Mouse (Mus musculus) intestine, postnatal 0 days (tissue): ENCODE results near the gene Kxd1. TPM values are rescaled to one million over a fixed set of nuclear protein-coding genes. Genes with fewer than 3 reads are reported as not detected.

Experiments used
- ATAC-seq: fragments of 200-750 bp; cut with Nextera tagmentation; 2 replicates; pipeline ENCODE4 v1.8.0; 2017; ENCODE audit warnings: mild to moderate bottlenecking, moderate TSS enrichment, moderate library complexity
- H3K27ac ChIP-seq: fragments of 300-500 bp; sonication (generic); 2 replicates; pipeline ENCODE4 v1.5.1; 2014; ENCODE audit warnings: mild to moderate bottlenecking, low read depth, low read length, moderate library complexity
- H3K27me3 ChIP-seq: fragments of 300-500 bp; sonication (generic); replicated peaks from 2 replicates; pipeline ENCODE4 v1.6.1; 2014; ENCODE audit warnings: low read length, mixed read lengths; ENCODE audit not compliant: control insufficient read depth, insufficient read depth
- H3K36me3 ChIP-seq: fragments of 300-500 bp; sonication (generic); 2 replicates; pipeline ENCODE4 v1.6.1; 2014; ENCODE audit warnings: mild to moderate bottlenecking, moderate library complexity; ENCODE audit not compliant: control insufficient read depth, insufficient read depth
- H3K4me1 ChIP-seq: fragments of 300-500 bp; sonication (generic); replicated peaks from 2 replicates; pipeline ENCODE4 v1.6.1; 2014; ENCODE audit warnings: antibody characterized with exemption, low read length, mixed read lengths; ENCODE audit not compliant: control insufficient read depth, insufficient read depth
- H3K4me2 ChIP-seq: fragments of 300-500 bp; sonication (generic); replicated peaks from 2 replicates; pipeline ENCODE4 v1.6.1; 2014; ENCODE audit warnings: low read depth, mild to moderate bottlenecking, moderate library complexity
- H3K4me3 ChIP-seq: fragments of 300-500 bp; sonication (generic); 2 replicates; pipeline ENCODE4 v1.5.1; 2014; ENCODE audit warnings: low read depth, low read length
- H3K9ac ChIP-seq: fragments of 300-500 bp; sonication (generic); 2 replicates; pipeline ENCODE4 v1.6.1; 2014; ENCODE audit warnings: mild to moderate bottlenecking, low read depth, low read length
- H3K9me3 ChIP-seq: fragments of 300-500 bp; sonication (generic); 2 replicates; pipeline ENCODE4 v1.6.1; 2016; ENCODE audit warnings: mixed run types; ENCODE audit not compliant: control insufficient read depth
- CTCF ChIP-seq: sonication (generic); IDR thresholded peaks from 2 replicates; pipeline ENCODE4 v1.5.1; 2016; ENCODE audit warnings: low read depth, mild to moderate bottlenecking, control low read depth, antibody characterized with exemption, moderate library complexity
- WGBS: fragments of 180-500 bp; shearing (Covaris S2); extraction: QIAGEN DNeasy Blood & Tissue Kit; methylation state at CpG from one replicate; pipeline ENCODE4 v1.1.7; 2014; 5-methylcytosine and 5-hydroxymethylcytosine counted together
- polyA plus RNA-seq: library from polyadenylated mRNA; unstranded; fragments of >200 nt; fragmentation: Nextera tagmentation; extraction: Ambion mirVana; gene quantifications from 2 replicates; pipeline ENCODE4 v1.2.1, GENCODE M21; 2015

Gene Kxd1
- polyA plus RNA-seq, 1 experiment from 2014 or later = 46.4 TPM

GRCm38 (mm10) chr8:70528182-70528797, 534 bp upstream of the Kxd1 start:
- H3K27ac ChIP-seq = peak overlapping the region; percentile 95
- no peaks in the 10 kb centered on the region for H3K27me3 ChIP-seq
- WGBS = 13% methylated on average over 13 of the region's 13 CpGs
- no peak for ATAC-seq
- peak overlapping the region; percentile 81 for H3K4me2 ChIP-seq
- H3K4me3 ChIP-seq = peak overlapping the region; percentile 94
- no peak for TF ChIP-seq CTCF
- H3K36me3 ChIP-seq = peaks cover 29% of the 10 kb centered on the region
- no peaks in the 10 kb centered on the region for H3K9me3 ChIP-seq
- H3K9ac ChIP-seq = peak overlapping the region; percentile 94
- 0 out of 2 replicates have a peak, but pooled peaks cover 12% of the 10 kb centered on the region for H3K4me1 ChIP-seq

GRCm38 (mm10) chr8:70527111-70527511, 645 bp downstream of the Kxd1 start:
- Histone ChIP-seq H3K4me1 (0 out of 2 replicates have a peak, but pooled peaks cover 12% of the 10 kb centered on the region), H3K36me3 (peaks cover 18% of the 10 kb centered on the region), H3K9me3 (no peaks in the 10 kb centered on the region), H3K27ac (peak overlapping the region; percentile 95), H3K4me3 (peak overlapping the region; percentile 94), H3K27me3 (no peaks in the 10 kb centered on the region), H3K4me2 (peak overlapping the region; percentile 81), H3K9ac (peak overlapping the region; percentile 94)
- under 1% methylated on average over 8 of the region's 8 CpGs for WGBS
- peak; percentile 32; the same call in 1 of the 2 replicates for ATAC-seq
- TF ChIP-seq CTCF = no peak

DNA sequence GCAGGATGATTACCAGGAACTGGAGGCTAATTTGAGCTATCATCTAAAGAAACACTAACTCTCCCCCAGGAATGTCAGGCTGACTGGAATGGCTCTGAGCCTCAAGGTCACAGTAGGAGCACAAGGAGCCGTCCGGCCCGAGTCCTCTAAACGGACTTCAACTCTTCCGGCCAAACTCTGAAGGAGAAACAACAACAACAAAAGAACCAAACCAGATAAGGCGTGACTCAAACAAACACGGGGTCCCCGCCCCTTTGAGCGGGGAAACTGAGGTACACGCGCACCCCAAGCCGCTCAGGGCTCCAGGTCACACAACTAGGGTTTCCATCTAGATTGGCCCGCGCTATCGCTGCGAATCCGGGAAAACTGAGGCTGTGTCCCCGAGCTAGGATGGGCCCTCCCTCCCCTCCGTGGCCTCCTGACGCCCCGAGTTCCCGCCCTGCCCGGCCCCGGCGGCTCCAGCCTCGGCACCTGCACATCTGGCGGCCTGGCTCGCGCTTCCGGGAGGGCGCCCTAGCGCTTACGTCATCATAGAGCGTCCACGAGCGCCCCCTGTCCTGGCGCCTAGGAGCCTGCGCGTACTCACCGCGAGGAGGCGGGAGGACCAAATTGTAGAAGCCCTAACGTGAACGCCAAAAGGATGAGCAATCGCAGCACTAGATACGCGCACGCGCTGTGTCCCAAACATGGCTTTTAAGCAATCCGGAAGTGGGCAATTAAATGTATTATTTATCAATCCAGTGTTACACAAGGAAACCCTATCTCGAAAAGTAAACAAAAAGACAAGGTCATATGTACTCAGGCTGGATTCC, 5.0 kb downstream of the Kxd1 start:
- Histone ChIP-seq H3K27me3 (no peaks in the 10 kb centered on the region), H3K4me2 (peak overlapping the region; percentile 65), H3K9me3 (no peaks in the 10 kb centered on the region), H3K4me1 (0 out of 2 replicates have a peak, but pooled peaks cover 6% of the 10 kb centered on the region), H3K9ac (peak overlapping the region; percentile 86), H3K36me3 (peaks cover 17% of the 10 kb centered on the region; the same call in 1 of the 2 replicates), H3K27ac (peak overlapping the region; percentile 91), H3K4me3 (peak overlapping the region; percentile 65)
- ATAC-seq = peak; percentile 85
- WGBS = under 1% methylated on average over 50 of the region's 51 CpGs
- peak; percentile 87 for TF ChIP-seq CTCF

DNA sequence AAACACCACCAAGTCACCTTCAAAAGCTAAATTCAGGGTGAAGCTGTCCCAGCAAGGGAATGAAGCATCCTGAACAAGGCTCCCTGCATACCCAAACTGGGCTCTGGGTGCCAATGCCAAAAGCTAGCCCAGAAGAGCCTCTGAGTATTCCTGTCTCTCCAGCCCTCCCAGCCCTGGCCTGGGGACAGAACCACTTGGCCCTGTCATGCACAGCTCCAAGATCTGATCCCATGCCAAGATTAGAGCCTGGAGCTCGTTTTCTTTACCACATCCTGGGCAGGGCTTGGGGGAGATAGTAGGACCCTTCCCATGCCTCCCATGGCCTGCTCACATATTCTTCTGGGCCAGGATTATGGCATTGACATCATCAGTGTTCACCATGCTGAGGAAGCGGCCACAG, 8.2 kb downstream of the Kxd1 start:
- Histone ChIP-seq H3K9ac (no peak overlapping the region), H3K4me2 (no peak overlapping the region), H3K27ac (no peak overlapping the region), H3K36me3 (peaks cover 32% of the 10 kb centered on the region; the same call in 1 of the 2 replicates), H3K4me3 (no peak overlapping the region), H3K9me3 (no peaks in the 10 kb centered on the region), H3K27me3 (no peaks in the 10 kb centered on the region), H3K4me1 (0 out of 2 replicates have a peak, but pooled peaks cover 6% of the 10 kb centered on the region)
- WGBS = 57% methylated on average over 2 of the region's 2 CpGs
- no peak for ATAC-seq
- no peak for TF ChIP-seq CTCF

DNA sequence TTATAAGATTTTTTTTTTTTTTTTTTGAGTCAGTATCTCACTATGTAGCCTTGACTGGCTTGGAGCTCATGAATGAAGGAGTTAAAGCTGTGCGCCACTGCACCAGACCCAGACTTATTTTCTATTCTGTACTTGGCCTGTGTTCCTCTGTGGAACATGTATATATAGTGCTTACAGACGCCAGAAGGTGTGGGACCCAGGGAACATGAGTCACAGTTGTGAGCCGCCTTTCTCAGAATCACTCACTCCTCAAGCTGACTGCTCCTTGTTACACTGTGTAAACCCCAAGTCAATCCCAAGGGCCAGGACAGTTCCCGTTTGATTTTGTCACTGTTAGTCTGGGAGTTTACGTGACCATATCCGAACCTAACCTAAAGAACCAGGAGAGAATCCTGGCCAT, 8.7 kb downstream of the Kxd1 start:
- ATAC-seq = no peak
- peaks cover 37% of the 10 kb centered on the region; the same call in 1 of the 2 replicates for H3K36me3 ChIP-seq
- WGBS = 83% methylated on average over 6 of the region's 6 CpGs
- H3K9ac ChIP-seq = no peak overlapping the region
- H3K27me3 ChIP-seq = no peaks in the 10 kb centered on the region
- 0 out of 2 replicates have a peak, but pooled peaks cover 6% of the 10 kb centered on the region for H3K4me1 ChIP-seq
- TF ChIP-seq CTCF = no peak
- H3K9me3 ChIP-seq = no peaks in the 10 kb centered on the region
- H3K27ac ChIP-seq = no peak overlapping the region
- no peak overlapping the region for H3K4me3 ChIP-seq
- no peak overlapping the region for H3K4me2 ChIP-seq

GRCm38 (mm10) chr8:70517940-70518643, 9.7 kb downstream of the Kxd1 start:
- ATAC-seq = no peak

More at GRCm38 (mm10) chr8:70517940-70518643, 9.7 kb downstream of the Kxd1 start:
- no peaks in the 10 kb centered on the region for H3K4me1 ChIP-seq
- H3K4me2 ChIP-seq = no peak overlapping the region
- H3K9ac ChIP-seq = no peak overlapping the region
- H3K4me3 ChIP-seq = no peak overlapping the region
- WGBS = 77% methylated on average over 10 of the region's 10 CpGs
- no peak overlapping the region for H3K27ac ChIP-seq
- H3K36me3 ChIP-seq = peaks cover 46% of the 10 kb centered on the region; the same call in 1 of the 2 replicates
- TF ChIP-seq CTCF = no peak
- H3K27me3 ChIP-seq = no peaks in the 10 kb centered on the region
- H3K9me3 ChIP-seq = no peaks in the 10 kb centered on the region
